Mouse (Mus musculus): ENCODE measurements around the gene Krtap9-5.

Gene Krtap9-5

GRCm38 (mm10) chr11:99948175-99948574 lies at the start of gene Krtap9-5:
Gene Krtap9-5, plus strand, starts transcription at chr11:99948475.
- no peak for DNase-seq (ENCODE audit: low read depth, low spot score)

GRCm38 (mm10) chr11:99907620-99908019 lies 40.7 kb upstream of the Krtap9-5 start, which contains the start of gene Krtap31-1:
Gene Krtap31-1, plus strand, starts transcription at chr11:99907920.
- DNase-seq (ENCODE audit: low read depth, low spot score) = no peak

- DNase-seq (ENCODE audit: low read depth, low spot score) = no peak
These were observed 33.8 kb upstream of the Krtap9-5 start, which contains the start of gene Gm11565 for GRCm38 (mm10) chr11:99914451-99914850. Gene Gm11565, plus strand, starts transcription at chr11:99914751.

GRCm38 (mm10) chr11:99935991-99936390 lies 12.3 kb upstream of the Krtap9-5 start, which contains the start of gene Krtap31-2:
Gene Krtap31-2, plus strand, starts transcription at chr11:99936291.
- no peak for DNase-seq (ENCODE audit: low read depth, low spot score)

- DNase-seq (ENCODE audit: low read depth, low spot score) = no peak
These were observed 10.5 kb upstream of the Krtap9-5 start for GRCm38 (mm10) chr11:99937751-99938264.

- DNase-seq (ENCODE audit: low read depth, low spot score) = no peak
These were observed 15.9 kb downstream of the Krtap9-5 start for GRCm38 (mm10) chr11:99964213-99964612.

- no peak for DNase-seq (ENCODE audit: low read depth, low spot score)
These were observed 17.7 kb downstream of the Krtap9-5 start for GRCm38 (mm10) chr11:99965961-99966360.

GRCm38 (mm10) chr11:99978953-99979352 lies 30.7 kb downstream of the Krtap9-5 start, which contains the start of gene Krtap29-1:
Gene Krtap29-1, minus strand, starts transcription at chr11:99979053.
- no peak for DNase-seq (ENCODE audit: low read depth, low spot score)

- no peak for DNase-seq (ENCODE audit: low read depth, low spot score)
These were observed 34.5 kb downstream of the Krtap9-5 start for GRCm38 (mm10) chr11:99982731-99983130.

GRCm38 (mm10) chr11:99983442-99983841 lies 35.2 kb downstream of the Krtap9-5 start:
- no peak for DNase-seq (ENCODE audit: low read depth, low spot score)

- no peak for DNase-seq (ENCODE audit: low read depth, low spot score)
These were observed 37.2 kb downstream of the Krtap9-5 start for GRCm38 (mm10) chr11:99985291-99986092.

GRCm38 (mm10) chr11:99986180-99986647 lies 37.9 kb downstream of the Krtap9-5 start, which contains the start of gene Krtap16-1:
Gene Krtap16-1, minus strand, starts transcription at chr11:99986597.
- no peak for DNase-seq (ENCODE audit: low read depth, low spot score)

GRCm38 (mm10) chr11:99988530-99988929 lies 40.3 kb downstream of the Krtap9-5 start:
- no peak for DNase-seq (ENCODE audit: low read depth, low spot score)

GRCm38 (mm10) chr11:99989881-99990405 lies 41.7 kb downstream of the Krtap9-5 start:
- no peak for DNase-seq (ENCODE audit: low read depth, low spot score)

GRCm38 (mm10) chr11:99990571-99990970 lies 42.3 kb downstream of the Krtap9-5 start:
- DNase-seq (ENCODE audit: low read depth, low spot score) = no peak

GRCm38 (mm10) chr11:99993620-99994383 lies 45.5 kb downstream of the Krtap9-5 start, which contains the start of gene Krtap17-1:
Gene Krtap17-1, minus strand, starts transcription at chr11:99993994.
- no peak for DNase-seq (ENCODE audit: low read depth, low spot score)

GRCm38 (mm10) chr11:99994384-99994661 lies 46.0 kb downstream of the Krtap9-5 start:
- no peak for DNase-seq (ENCODE audit: low read depth, low spot score)

- no peak for DNase-seq (ENCODE audit: low read depth, low spot score)
These were observed 50.8 kb downstream of the Krtap9-5 start for GRCm38 (mm10) chr11:99999091-99999490.

Data from c-Kit-negative CD71-positive TER-119-positive erythroid progenitor cells, embryonic 14.5 days (primary cell).